Mouse (Mus musculus) heart, adult 2 months (tissue): ENCODE measurements around the gene Ush1g. TPM values are rescaled to one million over a fixed set of nuclear protein-coding genes. Genes with fewer than 3 reads are reported as not detected.

Source experiments
- DNase-seq, 2 experiments: peaks; one replicate each; pipeline ENCODE4 v3.0.0; 2021
- H3K27ac ChIP-seq: fragments of 200-600 bp; 2 replicates; pipeline ENCODE4 v1.8.1; 2022
- H3K27me3 ChIP-seq: fragments of 200-500 bp; 2 replicates; pipeline ENCODE4 v1.6.1; 2012; ENCODE audit warnings: mild to moderate bottlenecking, low read length, inconsistent platforms, mixed read lengths; ENCODE audit not compliant: control insufficient read depth, insufficient read depth
- H3K36me3 ChIP-seq: fragments of 200-500 bp; 2 replicates; pipeline ENCODE4 v1.6.1; 2012; ENCODE audit warnings: low read length, inconsistent platforms; ENCODE audit not compliant: control insufficient read depth, insufficient read depth
- H3K4me1 ChIP-seq: fragments of 200-500 bp; 2 replicates; pipeline ENCODE4 v1.6.1; 2011; ENCODE audit warnings: low read length; ENCODE audit not compliant: control insufficient read depth, insufficient read depth
- H3K4me3 ChIP-seq: fragments of 200-600 bp; 2 replicates; pipeline ENCODE4 v1.8.1; 2022
- H3K79me2 ChIP-seq: fragments of 200-500 bp; replicated peaks from 2 replicates; pipeline ENCODE4 v1.6.1; 2012; ENCODE audit warnings: mild to moderate bottlenecking, inconsistent platforms, low read length, moderate library complexity, mixed read lengths; ENCODE audit not compliant: control insufficient read depth, insufficient read depth
- H3K9ac ChIP-seq: fragments of 200-500 bp; 2 replicates; pipeline ENCODE4 v1.6.1; 2012; ENCODE audit warnings: low read depth, mild to moderate bottlenecking, control low read depth, inconsistent platforms, low read length, mixed read lengths
- CTCF ChIP-seq: fragments of 200-600 bp; IDR thresholded peaks from 2 replicates; pipeline ENCODE4 v1.8.1; 2022; ENCODE audit warnings: antibody characterized with exemption, mild to moderate bottlenecking, moderate library complexity
- EP300 ChIP-seq: fragments of 200-500 bp; IDR thresholded peaks from 2 replicates; pipeline ENCODE4 v1.6.1; 2011; ENCODE audit warnings: low read depth, low read length, control low read depth; ENCODE audit not compliant: insufficient read depth
- POLR2A ChIP-seq: fragments of 200-500 bp; IDR thresholded peaks from 2 replicates; pipeline ENCODE4 v1.6.1; 2011; ENCODE audit warnings: mild to moderate bottlenecking, low read depth, low read length, control low read depth; ENCODE audit not compliant: insufficient read depth
- WGBS: fragments of 180-500 bp; shearing (Covaris S2); methylation state at CpG from one replicate; pipeline ENCODE4 v1.1.7; 2018; 5-methylcytosine and 5-hydroxymethylcytosine counted together
- intact Hi-C: fragments of 180-260 bp; cut with DNase I; formaldehyde crosslinking; loops from one replicate; pipeline ENCODE4 v1.15.1; 2025
- polyA plus RNA-seq: library from polyadenylated mRNA; depleted of rRNA; stranded (reverse); fragments of >200 nt; gene quantifications from 2 replicates; pipeline ENCODE4 v1.2.3, GENCODE M21; 2012
- total RNA-seq, 2 experiments: library from RNA; stranded (reverse); gene quantifications; 2 replicates each; pipeline ENCODE4 v1.2.3; 2021

Ush1g gene
- total and polyA plus RNA-seq, 3 experiments, result 0.07 to 0.10 TPM; not detected in 1

GRCm38 (mm10) chr11:115285282-115285681 is 36.6 kb downstream of the Ush1g start:
- DNase-seq, result no peak
- Histone ChIP-seq H3K27ac (no peak overlapping the region), H3K27me3 (no peaks in the 10 kb centered on the region), H3K9ac (no peak overlapping the region), H3K4me3 (no peak overlapping the region), H3K36me3 (no peaks in the 10 kb centered on the region), H3K79me2 (no peaks in the 10 kb centered on the region), H3K4me1 (peaks cover 1% of the 10 kb centered on the region)
- WGBS, result 48% methylated on average over 4 of the region's 4 CpGs
- TF ChIP-seq POLR2A (no peak), EP300 (no peak), CTCF (no peak)
- intact Hi-C loops, result no loop called here

GRCm38 (mm10) chr11:115283891-115284620 is 37.8 kb downstream of the Ush1g start:
- H3K4me3 ChIP-seq, result no peak overlapping the region
- H3K27me3 ChIP-seq, result no peaks in the 10 kb centered on the region
- no peaks in the 10 kb centered on the region for H3K36me3 ChIP-seq
- DNase-seq, result peak in 1 of 2 experiments; percentile 16
- H3K27ac ChIP-seq, result no peak overlapping the region
- no peak overlapping the region for H3K9ac ChIP-seq
- TF ChIP-seq POLR2A, result no peak
- TF ChIP-seq CTCF, result no peak
- no peak for TF ChIP-seq EP300
- H3K79me2 ChIP-seq, result no peaks in the 10 kb centered on the region
- H3K4me1 ChIP-seq, result peaks cover 1% of the 10 kb centered on the region
- WGBS, result 85% methylated on average over 12 of the region's 12 CpGs
- intact Hi-C loops, result no loop called here

- DNase-seq, result peak in 1 of 2 experiments; percentile 15
- 82% methylated on average over 9 of the region's 9 CpGs for WGBS
- H3K79me2 ChIP-seq, result no peaks in the 10 kb centered on the region
- no peak overlapping the region for H3K4me3 ChIP-seq
- intact Hi-C loops, result no loop called here
- H3K9ac ChIP-seq, result no peak overlapping the region
- no peaks in the 10 kb centered on the region for H3K36me3 ChIP-seq
- H3K4me1 ChIP-seq, result peaks cover 1% of the 10 kb centered on the region
- H3K27ac ChIP-seq, result no peak overlapping the region
- H3K27me3 ChIP-seq, result no peaks in the 10 kb centered on the region
- no peak for TF ChIP-seq EP300
- TF ChIP-seq CTCF, result no peak
- no peak for TF ChIP-seq POLR2A
Measured at GRCm38 (mm10) chr11:115283486-115283765, 38.4 kb downstream of the Ush1g start.

- no peak overlapping the region for H3K9ac ChIP-seq
- no peaks in the 10 kb centered on the region for H3K79me2 ChIP-seq
- no peak overlapping the region; the same call in none of the 2 replicates for H3K27ac ChIP-seq
- TF ChIP-seq POLR2A (no peak), EP300 (no peak), CTCF (no peak)
- H3K36me3 ChIP-seq, result no peaks in the 10 kb centered on the region
- 76% methylated on average over 8 of the region's 8 CpGs for WGBS
- H3K4me3 ChIP-seq, result no peak overlapping the region
- no peaks in the 10 kb centered on the region for H3K27me3 ChIP-seq
- H3K4me1 ChIP-seq, result peaks cover under 1% of the 10 kb centered on the region
- DNase-seq, result peak in 1 of 2 experiments; percentile 22
- intact Hi-C loops, result no loop called here
Measured at GRCm38 (mm10) chr11:115282723-115283485, 38.9 kb downstream of the Ush1g start.

- Histone ChIP-seq H3K9ac (no peak overlapping the region), H3K4me3 (no peak overlapping the region), H3K4me1 (peaks cover 1% of the 10 kb centered on the region), H3K79me2 (no peaks in the 10 kb centered on the region), H3K36me3 (no peaks in the 10 kb centered on the region), H3K27ac (peak overlapping the region; percentile 33), H3K27me3 (no peaks in the 10 kb centered on the region)
- WGBS, result 59% methylated on average over 8 of the region's 8 CpGs
- intact Hi-C loops, result no loop called here
- peak; percentile 52 to 65 for DNase-seq
- no peak for TF ChIP-seq CTCF
- TF ChIP-seq POLR2A, result no peak
- TF ChIP-seq EP300, result no peak
Measured at GRCm38 (mm10) chr11:115282295-115282694, 39.5 kb downstream of the Ush1g start.

GRCm38 (mm10) chr11:115279726-115280125 is 42.1 kb downstream of the Ush1g start:
- Histone ChIP-seq H3K36me3 (no peaks in the 10 kb centered on the region), H3K27ac (no peak overlapping the region), H3K4me3 (no peak overlapping the region), H3K4me1 (peaks cover 1% of the 10 kb centered on the region), H3K9ac (no peak overlapping the region), H3K27me3 (no peaks in the 10 kb centered on the region), H3K79me2 (no peaks in the 10 kb centered on the region)
- 87% methylated on average over 1 of the region's 1 CpGs for WGBS
- DNase-seq, result no peak
- intact Hi-C loops, result loop anchor here (5.0 kb wide), 1 partner anchor 133 kb away; no protein-coding TSS in a partner anchor
- TF ChIP-seq CTCF (no peak), POLR2A (no peak), EP300 (no peak)
